Mouse (Mus musculus): ENCODE results near the gene Olfr3. TPM values are rescaled to one million over a fixed set of nuclear protein-coding genes. Genes with fewer than 3 reads are reported as not detected.

Olfr3 gene
- not detected for polyA plus RNA-seq (2017; shearing (Covaris generic))

DNA sequence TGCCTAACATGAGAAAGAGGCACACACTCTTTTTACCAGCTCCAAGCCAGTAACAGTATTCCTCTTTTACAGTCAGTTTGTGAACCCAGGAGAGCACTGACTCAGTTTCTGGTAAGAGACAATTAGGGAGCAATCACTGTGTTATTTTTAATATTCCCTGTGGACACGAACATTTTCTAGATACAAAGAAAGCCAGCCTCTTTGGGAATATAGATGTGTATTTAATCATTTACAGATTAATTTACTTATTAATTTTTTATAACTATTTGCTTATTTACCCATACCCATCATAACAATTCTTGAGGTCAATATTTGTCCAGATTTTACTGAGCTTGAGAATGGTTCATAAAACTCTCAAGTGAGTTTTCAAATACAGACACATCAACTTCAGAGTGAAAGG is at the start of gene Olfr3:
Olfr3 (minus strand) TSS at position 101 of the 400 bp plus-strand sequence.

DNA sequence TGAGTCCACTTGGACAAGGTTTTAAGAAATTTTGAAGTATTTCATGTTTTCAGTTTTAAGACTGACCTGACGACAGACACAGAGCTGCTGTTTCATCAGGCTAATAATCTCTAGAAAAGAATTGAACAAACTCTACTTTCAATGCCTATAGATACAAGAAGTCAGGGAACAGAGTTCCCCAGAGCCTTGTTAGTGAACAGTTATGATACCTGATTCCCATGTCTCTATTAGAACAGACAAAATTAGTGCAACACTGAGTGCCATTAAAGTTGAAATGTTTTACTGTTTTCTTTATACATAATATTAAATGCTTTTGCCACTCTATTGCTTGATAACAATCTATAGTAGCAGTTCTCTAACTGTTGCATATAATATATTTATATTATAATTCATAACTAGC is 45.7 kb upstream of the Olfr3 start, which contains the start of gene Olfr351:
Olfr351 (minus strand) TSS at position 101 of the 400 bp plus-strand sequence.

DNA sequence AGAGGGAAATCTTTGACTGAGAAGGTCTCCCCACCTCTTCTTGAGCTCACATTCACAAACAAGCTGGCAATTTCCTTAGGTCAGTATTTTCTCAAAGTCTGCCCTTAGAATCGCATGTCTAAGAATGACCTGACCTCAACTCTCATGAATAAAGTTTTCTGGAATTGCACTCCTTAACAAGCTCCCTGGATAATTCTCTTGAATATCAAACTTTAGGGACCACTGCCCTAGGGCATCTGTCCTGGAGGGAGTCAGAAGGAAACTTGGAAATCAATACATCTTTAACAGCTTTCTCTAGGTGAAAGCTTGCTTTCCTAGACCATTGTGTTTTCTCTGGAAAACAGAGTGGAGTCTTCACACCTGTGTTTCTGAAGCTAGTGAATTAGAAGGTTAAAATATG is 29.2 kb upstream of the Olfr3 start, which contains the start of gene Olfr350:
Olfr350 (plus strand) TSS at position 301 of the 400 bp plus-strand sequence.

GRCm38 (mm10) chr2:36790238-36790637 is 26.6 kb downstream of the Olfr3 start, which contains the start of gene Olfr50:
Olfr50 (plus strand) TSS chr2:36790538.

GRCm38 (mm10) chr2:36783976-36784375 is 32.9 kb downstream of the Olfr3 start, which contains the start of gene Olfr348:
Olfr348 (plus strand) TSS chr2:36784276.

Other genes with a start within 250 kb of the Olfr3 start
- gene Olfr345, start 177.0 kb downstream of the Olfr3 start, polyA plus RNA-seq (2017; shearing (Covaris generic)), result not detected
- gene Olfr346, start 131.2 kb downstream of the Olfr3 start, polyA plus RNA-seq (2017; shearing (Covaris generic)), result not detected
- not detected for gene Olfr347, start 85.1 kb downstream of the Olfr3 start, polyA plus RNA-seq (2017; shearing (Covaris generic))
- not detected for gene Olfr348, start 32.8 kb downstream of the Olfr3 start, polyA plus RNA-seq (2017; shearing (Covaris generic))
- gene Olfr50, start 26.5 kb downstream of the Olfr3 start, polyA plus RNA-seq (2017; shearing (Covaris generic)), result not detected
- not detected for gene Olfr350, start 29.3 kb upstream of the Olfr3 start, polyA plus RNA-seq (2017; shearing (Covaris generic))
- not detected for gene Olfr351, start 45.6 kb upstream of the Olfr3 start, polyA plus RNA-seq (2017; shearing (Covaris generic))
- not detected for gene Olfr352, start 51.4 kb upstream of the Olfr3 start, polyA plus RNA-seq (2017; shearing (Covaris generic))
- not detected for gene Olfr353, start 75.9 kb upstream of the Olfr3 start, polyA plus RNA-seq (2017; shearing (Covaris generic))
- gene Olfr354, start 88.6 kb upstream of the Olfr3 start, polyA plus RNA-seq (2017; shearing (Covaris generic)), result not detected
- not detected for gene Olfr355, start 111.9 kb upstream of the Olfr3 start, polyA plus RNA-seq (2017; shearing (Covaris generic))
- not detected for gene Olfr356, start 120.1 kb upstream of the Olfr3 start, polyA plus RNA-seq (2017; shearing (Covaris generic))
- not detected for gene Olfr357, start 176.8 kb upstream of the Olfr3 start, polyA plus RNA-seq (2017; shearing (Covaris generic))
- not detected for gene Olfr358, start 192.3 kb upstream of the Olfr3 start, polyA plus RNA-seq (2017; shearing (Covaris generic))
- not detected for gene Olfr360, start 248.7 kb upstream of the Olfr3 start, polyA plus RNA-seq (2017; shearing (Covaris generic))

All from inflammation-experienced regulatory T-cells, adult 16 weeks (primary cell).